Mouse (Mus musculus) thymus, adult 2 months (tissue): ENCODE measurements around the gene Tecrl. TPM values are rescaled to one million over a fixed set of nuclear protein-coding genes. Genes with fewer than 3 reads are reported as not detected.

ENCODE experiments used
- DNase-seq: peaks from one replicate; pipeline ENCODE4 v3.0.0; 2021
- H3K27ac ChIP-seq: fragments of 200-500 bp; 2 replicates; pipeline ENCODE4 v1.5.1; 2012; ENCODE audit warnings: low read length, control low read depth; ENCODE audit not compliant: control insufficient read depth, insufficient read depth
- H3K27me3 ChIP-seq: fragments of 200-500 bp; 2 replicates; pipeline ENCODE4 v1.6.1; 2012; ENCODE audit warnings: mild to moderate bottlenecking, low read length, moderate library complexity, mixed read lengths; ENCODE audit not compliant: control insufficient read depth, insufficient read depth
- H3K36me3 ChIP-seq: fragments of 200-500 bp; 2 replicates; pipeline ENCODE4 v1.6.1; 2012; ENCODE audit warnings: mild to moderate bottlenecking, low read length, moderate library complexity; ENCODE audit not compliant: control insufficient read depth, insufficient read depth
- H3K4me1 ChIP-seq: fragments of 200-500 bp; replicated peaks from 2 replicates; pipeline ENCODE4 v1.6.1; 2012; ENCODE audit warnings: low read length; ENCODE audit not compliant: control insufficient read depth, insufficient read depth
- H3K4me3 ChIP-seq: fragments of 200-500 bp; 2 replicates; pipeline ENCODE4 v1.5.1; 2012; ENCODE audit warnings: mild to moderate bottlenecking, low read length, control low read depth, moderate library complexity; ENCODE audit not compliant: control insufficient read depth, insufficient read depth
- CTCF ChIP-seq: fragments of 200-500 bp; IDR thresholded peaks from 2 replicates; pipeline ENCODE4 v1.5.1; 2012; ENCODE audit warnings: mild to moderate bottlenecking, control low read depth, low read length, moderate library complexity, borderline replicate concordance; ENCODE audit not compliant: control insufficient read depth, poor library complexity, insufficient read depth; ENCODE audit errors: extremely low read depth
- POLR2A ChIP-seq: fragments of 200-500 bp; IDR thresholded peaks from 2 replicates; pipeline ENCODE4 v1.6.1; 2012; ENCODE audit warnings: mild to moderate bottlenecking, low read length, control low read depth, moderate library complexity; ENCODE audit not compliant: control insufficient read depth, poor library complexity, insufficient read depth; ENCODE audit errors: extremely low read depth
- WGBS: fragments of 180-500 bp; shearing (Covaris S2); methylation state at CpG from one replicate; pipeline ENCODE4 v1.1.7; 2018; 5-methylcytosine and 5-hydroxymethylcytosine counted together
- polyA plus RNA-seq: library from polyadenylated mRNA; depleted of rRNA; stranded (reverse); fragments of >200 nt; gene quantifications from 2 replicates; pipeline ENCODE4 v1.2.3, GENCODE M21; 2012; rRNA removed

Gene Tecrl
- polyA plus RNA-seq: 0.08 and 0.85 TPM in 2 replicates

DNA sequence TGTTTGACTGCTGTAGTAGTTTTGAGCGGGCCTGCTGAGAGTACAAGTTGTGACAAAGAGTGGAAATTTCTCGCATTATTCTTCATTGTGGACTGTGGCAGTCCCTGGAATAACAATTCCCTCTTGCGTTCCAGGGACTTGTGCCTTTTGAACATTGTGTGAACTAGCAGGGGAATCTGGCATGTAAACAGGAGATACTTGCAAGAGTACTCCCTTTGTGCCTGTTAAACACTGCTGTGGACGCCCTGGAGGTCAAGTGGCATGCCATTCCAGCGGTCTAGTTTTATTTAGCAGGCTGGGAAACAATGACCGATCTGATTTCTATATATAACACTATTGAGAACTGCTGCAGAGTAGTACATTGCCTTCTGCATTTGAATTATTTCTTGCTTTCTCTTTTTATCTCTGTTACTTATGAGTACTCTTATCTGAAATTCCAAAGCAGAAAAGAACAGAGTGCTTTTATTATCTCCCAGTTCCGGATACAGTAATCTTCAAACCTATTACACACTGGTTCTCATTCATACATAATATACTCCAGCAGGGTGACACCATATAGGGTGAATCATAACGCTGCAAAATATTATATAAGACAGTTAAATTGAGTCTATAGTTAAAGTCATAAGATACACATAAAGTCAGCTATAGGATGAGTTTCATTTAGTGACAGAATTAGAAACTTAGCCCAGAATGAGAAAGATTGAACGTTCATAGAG is at the start of gene Tecrl:
TSS of gene Tecrl (minus strand) at position 350 of the 716 bp plus-strand sequence.
- no peak for DNase-seq

DNA sequence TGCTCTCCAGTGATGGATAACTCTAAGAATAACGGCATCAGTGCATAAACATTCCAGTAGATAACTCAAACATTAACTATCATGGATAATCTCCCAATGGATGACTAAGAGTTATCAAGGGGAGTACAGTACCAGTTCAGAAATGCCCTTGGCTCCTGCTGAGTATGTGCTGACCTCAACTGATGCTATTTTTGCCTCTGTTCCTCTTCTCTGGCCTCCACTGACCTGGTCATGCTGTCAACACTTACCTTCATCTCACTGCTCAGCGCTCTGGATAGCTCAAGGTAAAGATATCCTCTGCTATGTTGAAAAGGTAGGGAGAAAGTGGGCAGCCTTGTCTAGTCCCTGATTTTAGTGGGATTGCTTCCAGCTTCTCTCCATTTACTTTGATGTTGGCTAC is 30.0 kb upstream of the Tecrl start:
- Histone ChIP-seq H3K27me3 (no peaks in the 10 kb centered on the region), H3K4me1 (no peaks in the 10 kb centered on the region), H3K36me3 (no peaks in the 10 kb centered on the region), H3K4me3 (no peak overlapping the region), H3K27ac (no peak overlapping the region)
- DNase-seq: no peak
- 79% methylated on average over 2 of the region's 2 CpGs for WGBS
- TF ChIP-seq POLR2A (no peak), CTCF (no peak)

More for the DNA sequence above, at the start of gene Tecrl:
- Histone ChIP-seq H3K4me1 (no peaks in the 10 kb centered on the region), H3K27me3 (no peaks in the 10 kb centered on the region), H3K27ac (no peak within 1 kb of the TSS), H3K4me3 (no peak within 1 kb of the TSS), H3K36me3 (no peaks in the 10 kb centered on the region)
- WGBS: 58% methylated on average over 9 of the region's 9 CpGs
- no peak for TF ChIP-seq CTCF
- no peak for TF ChIP-seq POLR2A

DNA sequence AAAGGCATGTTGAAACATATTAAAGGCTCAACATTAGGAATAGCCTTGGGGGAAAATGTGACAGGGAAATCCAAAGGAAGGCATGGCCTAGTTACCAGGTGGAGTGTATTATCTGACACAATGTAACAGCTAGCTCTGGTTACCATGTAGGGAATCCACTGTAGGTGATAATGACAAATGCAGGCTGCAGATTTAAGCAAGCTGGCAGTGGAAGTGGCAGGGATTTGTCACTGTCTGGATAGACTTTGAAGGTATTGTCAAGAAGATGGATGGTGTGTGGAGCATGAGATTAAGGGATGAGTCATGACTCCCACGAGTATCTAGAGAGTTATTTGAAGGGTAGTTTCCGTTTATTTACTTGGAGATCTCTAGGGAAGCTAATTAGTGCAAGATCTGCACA is 3.4 kb downstream of the Tecrl start:
- Histone ChIP-seq H3K36me3 (no peaks in the 10 kb centered on the region), H3K4me3 (no peak overlapping the region), H3K27ac (no peak overlapping the region), H3K27me3 (no peaks in the 10 kb centered on the region), H3K4me1 (no peaks in the 10 kb centered on the region)
- no peak for TF ChIP-seq POLR2A
- TF ChIP-seq CTCF: no peak
- DNase-seq: no peak
- 22% methylated on average over 2 of the region's 2 CpGs for WGBS

DNA sequence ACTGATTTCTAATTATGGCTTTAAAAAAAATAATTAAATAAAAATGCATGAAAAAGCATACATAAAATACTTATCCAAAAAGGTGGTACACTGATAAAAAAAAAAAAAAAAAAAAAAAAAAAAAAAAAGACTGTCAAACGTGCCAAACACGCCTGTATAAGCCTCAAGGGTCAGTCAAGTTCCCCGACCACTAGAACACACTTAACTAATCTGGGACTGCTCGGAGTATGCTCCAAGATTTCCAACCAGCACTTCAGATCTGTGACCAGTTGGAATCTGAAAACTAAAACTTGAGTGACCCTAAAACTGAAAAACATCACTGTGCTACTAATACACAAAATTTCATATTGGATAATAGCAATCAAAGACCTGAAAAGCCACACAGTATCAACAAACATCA is 15.9 kb downstream of the Tecrl start:
- TF ChIP-seq CTCF: no peak
- TF ChIP-seq POLR2A: no peak
- no peak for DNase-seq
- H3K27ac ChIP-seq: no peak overlapping the region
- no peaks in the 10 kb centered on the region for H3K4me1 ChIP-seq
- WGBS: 78% methylated on average over 4 of the region's 4 CpGs
- H3K27me3 ChIP-seq: no peaks in the 10 kb centered on the region
- no peaks in the 10 kb centered on the region for H3K36me3 ChIP-seq
- no peak overlapping the region for H3K4me3 ChIP-seq

DNA sequence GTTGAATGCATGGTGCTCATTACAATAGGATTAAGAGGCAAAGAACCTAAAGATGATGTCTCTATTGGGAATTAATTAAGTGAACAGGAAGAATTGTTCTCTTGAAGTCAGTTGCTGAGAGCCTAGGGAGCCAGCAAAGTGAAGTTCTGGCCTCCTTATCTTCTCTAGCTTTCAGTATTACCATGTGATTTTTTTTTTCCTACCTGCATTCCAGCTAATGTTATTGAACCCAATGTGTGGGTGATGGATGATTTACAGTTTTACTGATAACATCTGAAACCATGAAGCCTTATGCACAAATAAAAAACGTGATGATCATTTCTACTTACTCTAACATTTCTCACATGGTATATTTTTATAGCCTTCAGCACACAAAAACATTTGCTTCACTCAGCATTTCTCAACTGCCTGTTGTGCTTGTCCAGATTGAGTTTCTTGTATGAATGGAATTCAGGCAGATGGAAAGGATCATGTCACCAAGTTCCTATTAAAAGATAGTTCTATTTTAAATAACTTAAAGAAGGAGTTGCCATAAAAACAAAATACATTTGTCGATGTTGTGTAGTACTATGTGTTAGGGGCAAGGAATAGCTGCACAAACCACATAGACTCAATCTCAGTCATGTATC is 87.7 kb downstream of the Tecrl start:
- no peaks in the 10 kb centered on the region for H3K4me1 ChIP-seq
- no peak overlapping the region for H3K27ac ChIP-seq
- no peak for DNase-seq
- H3K4me3 ChIP-seq: no peak overlapping the region
- no peaks in the 10 kb centered on the region for H3K36me3 ChIP-seq
- TF ChIP-seq CTCF (no peak), POLR2A (no peak)
- 74% methylated on average over 2 of the region's 2 CpGs for WGBS
- no peaks in the 10 kb centered on the region for H3K27me3 ChIP-seq

DNA sequence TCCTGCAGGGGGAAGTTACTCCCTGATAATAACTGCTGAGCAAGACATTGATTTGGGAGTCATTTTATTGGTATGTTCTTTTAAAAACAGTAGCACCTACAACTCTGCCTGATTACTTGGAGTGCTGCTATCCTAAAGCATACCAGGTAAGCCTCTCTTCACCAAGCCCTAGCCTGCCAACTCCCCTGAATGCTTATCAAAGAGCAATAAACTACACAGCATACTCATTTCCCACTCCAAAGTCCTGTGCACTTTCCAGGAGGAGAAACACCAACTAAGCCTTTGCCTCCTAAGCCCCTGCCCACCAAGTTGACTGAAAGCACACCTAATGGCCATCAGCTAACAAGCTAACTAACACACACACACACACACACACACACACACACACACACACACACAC is 94.9 kb downstream of the Tecrl start:
- DNase-seq: no peak
- Histone ChIP-seq H3K4me1 (no peaks in the 10 kb centered on the region), H3K27ac (no peak overlapping the region), H3K27me3 (no peaks in the 10 kb centered on the region), H3K36me3 (no peaks in the 10 kb centered on the region), H3K4me3 (no peak overlapping the region)
- no peak for TF ChIP-seq POLR2A
- no peak for TF ChIP-seq CTCF

DNA sequence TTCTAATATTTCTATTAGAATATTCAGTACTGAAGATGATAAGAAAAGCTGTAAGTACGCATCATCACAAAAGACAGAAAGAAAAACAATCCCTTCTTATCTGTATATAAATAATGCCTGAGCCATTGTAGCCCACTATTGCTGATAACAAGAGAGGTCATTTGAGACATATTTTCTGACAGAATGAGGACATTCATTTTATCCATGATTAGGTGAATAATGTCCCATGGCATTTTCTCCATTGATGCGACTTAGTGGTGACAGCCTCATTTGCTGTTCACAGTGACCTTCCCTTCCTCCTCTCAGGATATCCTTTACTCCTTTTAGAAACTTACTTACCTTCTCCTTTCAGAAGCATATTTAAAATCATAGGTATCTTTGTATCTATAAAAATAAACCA is 100.9 kb downstream of the Tecrl start:
- 91% methylated on average over 2 of the region's 2 CpGs for WGBS
- no peak for DNase-seq
- no peak for TF ChIP-seq POLR2A
- TF ChIP-seq CTCF: no peak
- no peak overlapping the region for H3K4me3 ChIP-seq
- H3K36me3 ChIP-seq: no peaks in the 10 kb centered on the region
- no peaks in the 10 kb centered on the region for H3K4me1 ChIP-seq
- no peak overlapping the region for H3K27ac ChIP-seq
- no peaks in the 10 kb centered on the region for H3K27me3 ChIP-seq
